Mouse (Mus musculus): ENCODE measurements around the gene Sptb.
A peak's percentile ranks its signal among the peaks of the same experiment; 100 is the strongest.

Sptb gene

GRCm38 (mm10) chr12:76576061-76576460 lies 134.3 kb downstream of the Sptb start:
- no peak for DNase-seq (ENCODE audit: extremely low spot score)

GRCm38 (mm10) chr12:76574815-76575214 lies 135.5 kb downstream of the Sptb start:
- no peak for DNase-seq (ENCODE audit: extremely low spot score)

GRCm38 (mm10) chr12:76573381-76573780 lies 137.0 kb downstream of the Sptb start:
- no peak for DNase-seq (ENCODE audit: extremely low spot score)

- no peak for DNase-seq (ENCODE audit: extremely low spot score)
These were observed 137.8 kb downstream of the Sptb start for GRCm38 (mm10) chr12:76572261-76573251.

- no peak for DNase-seq (ENCODE audit: extremely low spot score)
These were observed 139.1 kb downstream of the Sptb start for GRCm38 (mm10) chr12:76571266-76571665.

GRCm38 (mm10) chr12:76570221-76570940 lies 140.0 kb downstream of the Sptb start:
- DNase-seq (ENCODE audit: extremely low spot score), result no peak

GRCm38 (mm10) chr12:76566284-76566683 lies 144.1 kb downstream of the Sptb start:
- no peak for DNase-seq (ENCODE audit: extremely low spot score)

GRCm38 (mm10) chr12:76562196-76562595 lies 148.2 kb downstream of the Sptb start:
- no peak for DNase-seq (ENCODE audit: extremely low spot score)

GRCm38 (mm10) chr12:76558206-76558605 lies 152.1 kb downstream of the Sptb start:
- no peak for DNase-seq (ENCODE audit: extremely low spot score)

GRCm38 (mm10) chr12:76556745-76557389 lies 153.5 kb downstream of the Sptb start:
- DNase-seq (ENCODE audit: extremely low spot score), result no peak

- DNase-seq (ENCODE audit: extremely low spot score), result no peak
These were observed 154.2 kb downstream of the Sptb start for GRCm38 (mm10) chr12:76556187-76556586.

- no peak for DNase-seq (ENCODE audit: extremely low spot score)
These were observed 155.4 kb downstream of the Sptb start for GRCm38 (mm10) chr12:76554871-76555386.

GRCm38 (mm10) chr12:76554392-76554791 lies 156.0 kb downstream of the Sptb start:
- no peak for DNase-seq (ENCODE audit: extremely low spot score)

- DNase-seq (ENCODE audit: extremely low spot score), result no peak
These were observed 156.4 kb downstream of the Sptb start for GRCm38 (mm10) chr12:76553917-76554316.

- DNase-seq (ENCODE audit: extremely low spot score), result no peak
These were observed 157.4 kb downstream of the Sptb start for GRCm38 (mm10) chr12:76552958-76553357.

- DNase-seq (ENCODE audit: extremely low spot score), result no peak
These were observed 158.0 kb downstream of the Sptb start for GRCm38 (mm10) chr12:76552321-76552720.

- no peak for DNase-seq (ENCODE audit: extremely low spot score)
These were observed 161.1 kb downstream of the Sptb start for GRCm38 (mm10) chr12:76549203-76549602.

GRCm38 (mm10) chr12:76548082-76548423 lies 162.3 kb downstream of the Sptb start:
- no peak for DNase-seq (ENCODE audit: extremely low spot score)

- DNase-seq (ENCODE audit: extremely low spot score), result peak; percentile 42
These were observed 162.8 kb downstream of the Sptb start for GRCm38 (mm10) chr12:76547409-76548081.

GRCm38 (mm10) chr12:76546383-76547276 lies 163.7 kb downstream of the Sptb start:
- DNase-seq (ENCODE audit: extremely low spot score), result peak; percentile 54

All from embryo, embryonic 9.5 days (tissue).